25 mouse cellular contexts compared by ENCODE assay signal in the genomic region with DNA sequence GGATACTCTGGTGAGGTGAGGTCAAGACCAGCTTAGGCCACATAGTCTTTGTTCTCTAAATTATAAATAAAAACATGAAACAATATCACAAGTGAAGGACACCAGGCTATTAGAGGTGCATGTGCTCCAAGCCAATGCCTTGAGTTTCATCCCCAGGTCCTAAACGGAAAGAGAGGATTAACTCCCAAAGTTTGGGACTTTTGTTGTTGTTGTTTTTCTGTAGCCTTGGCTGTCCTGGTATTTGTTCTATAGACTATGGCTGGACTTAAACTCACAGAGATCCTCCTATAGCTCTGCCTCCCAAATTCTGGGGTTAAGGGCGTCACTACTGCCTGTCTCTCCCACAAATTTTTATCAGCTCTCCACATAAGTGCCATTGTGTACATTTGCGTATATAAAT.
"Had no signal": no experiment of that assay in that cellular context is flagged by ENCODE, and none has a peak within 500 bp of the region (broad histone marks: within the 10 kb centered on the region; RNA-seq: fewer than 3 reads in every experiment).

No protein-coding gene starts in this region.

- DNase-seq: cerebellum, adult 9-11 months; cerebellum, postnatal 10 days; cerebellum, postnatal 14 days; cerebellum, postnatal 25 days; cerebellum, postnatal 36 days; embryo, embryonic 11 days; forebrain, postnatal 0 days; gastrocnemius, adult 2 months; gastrocnemius, postnatal 10 days; gastrocnemius, postnatal 14 days; gastrocnemius, postnatal 25 days; gastrocnemius, postnatal 36 days; heart, adult 11 months; heart, adult 18-20 months; heart, adult 2 months had no signal

- H3K4me1 ChIP-seq: embryonic facial prominence, embryonic 10.5 days; embryonic facial prominence, embryonic 12.5 days; embryonic facial prominence, embryonic 13.5 days; embryonic facial prominence, embryonic 15.5 days; forebrain, embryonic 10.5 days; forebrain, embryonic 12.5 days; heart, embryonic 10.5 days had no signal

- H3K4me3 ChIP-seq: embryonic facial prominence, embryonic 10.5 days; embryonic facial prominence, embryonic 12.5 days; embryonic facial prominence, embryonic 13.5 days; embryonic facial prominence, embryonic 15.5 days; erythroblast, embryonic 14.5 days; forebrain, embryonic 10.5 days; forebrain, embryonic 12.5 days; forebrain, embryonic 13.5 days; forebrain, embryonic 15.5 days; gastrocnemius, adult 2 months; heart, adult 2 months; heart, embryonic 10.5 days had no signal

- H3K9me3 ChIP-seq: embryonic facial prominence, embryonic 10.5 days; embryonic facial prominence, embryonic 12.5 days; embryonic facial prominence, embryonic 13.5 days; embryonic facial prominence, embryonic 15.5 days; forebrain, embryonic 10.5 days; forebrain, embryonic 12.5 days; forebrain, embryonic 13.5 days; forebrain, embryonic 15.5 days; heart, embryonic 10.5 days had no signal

- H3K9ac ChIP-seq: embryonic facial prominence, embryonic 12.5 days; embryonic facial prominence, embryonic 13.5 days; embryonic facial prominence, embryonic 15.5 days; forebrain, embryonic 12.5 days; forebrain, embryonic 13.5 days; forebrain, embryonic 15.5 days; forebrain, postnatal 0 days had no signal

- H3K4me2 ChIP-seq: embryonic facial prominence, embryonic 12.5 days; embryonic facial prominence, embryonic 13.5 days; embryonic facial prominence, embryonic 15.5 days; forebrain, embryonic 12.5 days; forebrain, embryonic 13.5 days; forebrain, embryonic 15.5 days had no signal

- H3K36me3 ChIP-seq: embryonic facial prominence, embryonic 10.5 days; embryonic facial prominence, embryonic 12.5 days; embryonic facial prominence, embryonic 13.5 days; embryonic facial prominence, embryonic 15.5 days; forebrain, embryonic 10.5 days; forebrain, embryonic 12.5 days; forebrain, embryonic 15.5 days; heart, embryonic 10.5 days had no signal

- H3K27me3 ChIP-seq: embryonic facial prominence, embryonic 12.5 days; embryonic facial prominence, embryonic 13.5 days; embryonic facial prominence, embryonic 15.5 days; forebrain, embryonic 12.5 days; forebrain, embryonic 13.5 days; forebrain, embryonic 15.5 days had no signal

- H3K27ac ChIP-seq: embryonic facial prominence, embryonic 10.5 days; embryonic facial prominence, embryonic 12.5 days; embryonic facial prominence, embryonic 13.5 days; embryonic facial prominence, embryonic 15.5 days; forebrain, embryonic 10.5 days; forebrain, embryonic 12.5 days; forebrain, embryonic 13.5 days; forebrain, embryonic 15.5 days; gastrocnemius, adult 2 months; heart, adult 2 months; heart, embryonic 10.5 days had no signal
